Mouse (Mus musculus): ENCODE measurements at regions not wholly inside any gene's neighbourhood (a gene's known extent, or its start where the extent isn't known, plus 50 kb on each side); places are given as distances from the start of the nearest gene placed in this dataset.

DNA sequence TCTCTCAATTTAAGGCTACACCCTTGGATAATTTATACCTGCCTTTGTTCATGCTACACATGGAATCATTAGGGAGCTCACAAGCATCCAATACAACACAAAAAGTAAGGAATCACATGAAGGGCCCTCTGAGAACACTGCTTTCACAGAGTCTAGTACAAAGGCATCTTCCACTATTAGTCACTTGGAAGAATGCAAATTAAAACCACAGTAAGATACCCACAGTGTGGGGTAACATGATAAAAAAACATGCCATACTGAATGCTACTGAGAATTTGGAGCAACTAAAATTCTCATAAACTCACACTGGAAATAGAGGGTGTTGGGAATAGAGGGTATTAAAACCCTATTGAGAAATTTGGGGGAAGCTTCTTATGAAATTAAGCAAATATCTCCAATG is 197.6 kb upstream of the Tent5a start:
- no peak for DNase-seq (ENCODE audit: low spot score in 2 of 2)

DNA sequence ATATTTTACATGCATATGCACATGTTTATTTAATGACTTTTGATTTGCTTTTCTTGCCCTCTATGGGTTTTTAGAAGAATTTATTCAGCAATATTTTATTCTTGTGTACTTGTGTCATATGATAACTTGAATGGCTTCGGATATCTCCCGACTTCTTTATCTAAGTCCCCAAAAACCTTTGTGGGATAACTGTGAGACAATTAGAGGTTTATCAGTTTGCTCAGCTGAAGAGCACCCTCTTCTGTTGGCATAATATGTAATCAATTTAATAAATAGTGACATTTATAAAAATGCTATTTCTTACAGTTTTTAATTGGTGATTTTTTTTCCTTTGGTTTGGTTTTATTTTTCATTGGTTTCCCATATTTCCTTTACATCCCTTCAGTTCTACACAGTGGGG is 194.2 kb upstream of the Tent5a start:
- DNase-seq (ENCODE audit: low spot score in 2 of 2), result no peak

- DNase-seq (ENCODE audit: low spot score in 2 of 2), result no peak
These were observed 193.8 kb upstream of the Tent5a start for GRCm38 (mm10) chr9:85520941-85521340.

DNA sequence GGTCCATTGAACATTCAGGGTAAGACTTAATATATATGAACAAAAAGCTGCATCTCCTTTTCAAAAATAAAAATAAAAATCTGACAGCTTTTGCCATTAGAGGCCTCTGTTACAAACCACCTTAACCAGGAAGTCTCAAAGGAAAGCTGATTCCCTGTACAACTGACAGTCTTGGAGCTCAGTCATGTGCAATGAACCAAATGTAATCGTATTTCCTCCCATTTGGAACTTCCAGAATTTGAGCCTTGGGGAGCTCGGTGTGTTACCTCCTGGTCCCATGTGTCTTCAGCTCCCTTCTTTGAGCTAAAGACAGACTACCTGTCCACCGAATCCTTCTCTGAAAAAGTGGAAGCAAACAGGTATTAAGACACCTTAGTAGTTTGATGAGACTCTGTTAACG is 171.9 kb upstream of the Tent5a start:
- DNase-seq (ENCODE audit: low spot score in 2 of 2), result no peak

DNA sequence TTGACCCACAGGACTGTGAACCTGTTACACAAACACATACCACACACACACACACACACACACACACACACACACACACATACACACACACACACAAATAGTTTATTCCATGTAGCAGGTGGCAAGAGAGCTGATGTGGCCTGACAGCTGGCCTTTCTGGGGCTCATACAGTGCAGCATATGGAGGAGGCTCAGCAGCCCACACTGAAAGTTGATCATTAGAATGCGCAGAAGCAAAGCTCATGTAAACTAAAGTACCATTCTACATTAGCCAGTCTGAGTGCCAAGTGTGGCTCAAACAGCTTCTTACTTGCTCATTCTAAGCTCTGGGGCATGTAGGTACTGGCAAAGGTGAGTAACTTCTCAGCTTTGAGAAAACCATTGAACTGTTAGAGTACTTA is 170.2 kb upstream of the Tent5a start:
- no peak for DNase-seq (ENCODE audit: low spot score in 2 of 2)

DNA sequence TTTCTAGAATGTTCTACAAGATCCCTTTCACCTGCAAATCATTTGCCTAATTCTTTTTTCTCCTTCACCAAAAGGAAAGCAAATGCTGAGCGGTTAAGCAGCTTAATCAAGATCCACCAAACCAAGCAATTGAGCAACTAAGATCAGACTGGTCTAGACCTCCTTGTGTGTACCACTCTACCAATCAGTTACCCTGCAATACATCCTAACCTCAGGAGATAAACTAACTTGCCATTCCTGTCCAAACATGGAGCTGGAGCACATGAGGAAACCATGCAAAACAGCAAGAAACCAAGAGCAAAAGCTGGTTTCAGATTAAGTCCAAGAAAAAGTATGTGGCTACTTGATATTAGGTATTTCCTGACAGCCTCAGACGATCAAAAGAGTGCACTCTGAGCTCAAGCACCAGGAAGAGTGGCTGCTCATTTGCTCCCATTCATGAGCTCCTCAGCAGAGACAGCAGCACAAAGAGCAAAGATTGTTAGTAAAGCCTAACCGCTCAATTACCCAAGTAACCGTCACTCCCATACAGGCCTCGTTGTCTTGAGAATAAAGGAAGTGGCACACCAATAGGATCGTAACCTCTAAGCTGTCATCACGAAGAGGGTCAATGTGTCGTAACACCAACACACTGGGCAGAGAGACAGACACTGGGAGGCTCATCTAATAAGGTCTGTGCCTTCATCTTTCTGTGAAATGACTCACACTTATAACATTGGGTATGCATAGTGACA is 169.5 kb upstream of the Tent5a start:
- DNase-seq (ENCODE audit: low spot score in 2 of 2), result no peak

DNA sequence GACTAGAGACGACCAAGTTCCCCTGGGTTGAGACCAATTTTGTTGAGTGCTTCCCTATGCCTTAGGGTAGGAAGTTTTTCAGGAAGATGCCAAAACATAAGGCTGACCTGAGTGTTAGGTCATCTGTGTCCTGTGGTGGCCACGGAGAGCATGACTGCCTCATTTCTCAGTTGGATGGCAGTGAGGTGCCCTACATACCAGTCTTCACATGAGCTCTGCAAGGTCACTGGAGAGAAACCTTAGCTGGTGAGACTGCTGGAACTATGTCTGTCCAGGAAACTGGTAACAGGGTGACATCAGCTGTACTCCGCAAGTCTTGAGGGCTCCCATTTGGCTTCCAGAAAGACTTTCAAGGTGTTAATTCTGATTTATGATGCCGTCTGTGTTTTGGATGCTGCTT is 167.9 kb upstream of the Tent5a start:
- no peak for DNase-seq (ENCODE audit: low spot score in 2 of 2)

DNA sequence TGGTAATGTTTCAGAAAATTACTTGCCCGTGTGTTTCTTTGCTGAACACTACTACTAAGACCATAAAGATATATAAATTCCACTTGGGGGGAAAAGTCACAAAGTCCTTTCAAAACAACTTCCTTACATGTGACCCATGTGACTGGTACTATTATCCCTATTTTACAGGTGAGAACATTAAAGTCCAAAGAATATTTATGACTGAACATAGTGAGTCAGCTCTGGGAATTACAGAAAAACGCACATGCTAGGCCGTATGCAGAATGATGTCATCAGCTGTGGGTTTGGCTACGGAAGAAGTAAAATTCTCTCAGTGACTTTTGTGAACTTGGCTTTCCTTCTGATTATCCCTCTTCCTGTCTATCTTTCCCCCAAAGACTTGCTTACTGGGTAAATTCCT is 166.6 kb upstream of the Tent5a start:
- DNase-seq (ENCODE audit: low spot score in 2 of 2), result no peak

- no peak for DNase-seq (ENCODE audit: low spot score in 2 of 2)
These were observed 163.2 kb upstream of the Tent5a start for GRCm38 (mm10) chr9:85490367-85490766.

DNA sequence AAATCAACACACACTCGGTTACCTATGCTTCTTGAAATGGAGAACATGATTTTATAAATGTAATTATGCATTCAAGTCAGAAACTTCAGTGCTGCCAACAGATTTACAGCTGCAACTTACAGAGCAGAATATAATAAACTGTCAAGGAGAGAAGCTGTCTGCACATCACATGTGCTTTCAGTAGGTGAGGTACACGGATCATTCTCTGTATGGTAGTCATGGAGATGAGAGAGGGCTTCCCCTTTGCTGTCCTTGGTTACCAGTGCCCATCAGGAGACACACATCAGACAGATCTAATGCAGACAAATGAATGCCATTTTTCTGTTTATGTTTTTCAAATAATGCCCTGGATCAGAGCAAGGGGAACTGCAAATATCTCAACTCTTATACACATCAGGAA is 160.8 kb upstream of the Tent5a start:
- DNase-seq (ENCODE audit: low spot score in 2 of 2), result no peak

DNA sequence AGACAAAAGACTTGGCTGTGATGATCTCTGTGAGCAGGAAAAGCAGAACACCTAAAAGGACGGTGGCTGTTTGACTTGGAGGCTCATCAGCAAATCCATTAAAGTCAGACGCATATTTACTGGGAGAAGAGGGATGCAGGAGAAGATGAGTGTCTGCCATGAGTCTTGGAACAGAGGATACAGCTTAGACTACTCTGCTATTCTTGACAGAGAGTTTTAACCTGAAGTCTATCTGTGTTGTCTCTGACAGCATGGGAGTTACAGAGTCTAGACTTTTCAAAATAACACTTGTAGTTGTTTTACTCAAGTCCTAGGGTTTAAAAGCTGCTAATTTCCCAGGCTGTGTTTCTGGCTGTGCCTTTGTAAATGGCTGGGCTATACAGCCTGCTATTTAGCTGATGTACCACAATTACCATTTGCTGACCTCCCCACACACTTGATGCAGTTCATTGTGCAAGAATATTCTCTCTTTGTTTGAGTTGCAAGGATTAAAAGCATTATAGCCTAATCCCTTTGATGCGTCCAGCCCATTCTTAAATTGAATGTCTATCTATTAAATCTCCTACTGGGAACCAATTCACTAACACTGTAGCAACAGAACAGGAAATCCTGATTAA is 160.0 kb upstream of the Tent5a start:
- DNase-seq (ENCODE audit: low spot score in 2 of 2), result no peak

DNA sequence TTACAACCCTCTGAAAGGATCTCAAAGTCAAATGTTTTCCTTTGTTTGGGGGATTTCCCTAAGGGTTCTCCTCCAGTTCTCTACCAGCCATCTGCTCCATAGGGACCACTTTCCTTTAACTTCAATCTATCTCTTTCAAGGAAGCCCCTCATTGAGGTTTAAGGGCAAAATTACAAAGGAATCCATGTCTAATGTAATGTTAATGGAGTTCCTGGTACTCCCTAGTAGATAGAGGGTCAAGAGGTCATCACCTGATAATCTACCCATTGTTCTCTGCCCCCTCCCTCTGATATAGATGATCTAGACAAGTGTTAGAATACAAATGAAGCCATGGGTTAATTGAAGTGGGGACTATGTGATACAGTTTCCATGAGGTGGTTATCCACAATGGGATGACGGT is 158.6 kb upstream of the Tent5a start:
- no peak for DNase-seq (ENCODE audit: low spot score in 2 of 2)

- DNase-seq (ENCODE audit: low spot score in 2 of 2), result no peak
These were observed 156.1 kb upstream of the Tent5a start for GRCm38 (mm10) chr9:85483248-85483647.

DNA sequence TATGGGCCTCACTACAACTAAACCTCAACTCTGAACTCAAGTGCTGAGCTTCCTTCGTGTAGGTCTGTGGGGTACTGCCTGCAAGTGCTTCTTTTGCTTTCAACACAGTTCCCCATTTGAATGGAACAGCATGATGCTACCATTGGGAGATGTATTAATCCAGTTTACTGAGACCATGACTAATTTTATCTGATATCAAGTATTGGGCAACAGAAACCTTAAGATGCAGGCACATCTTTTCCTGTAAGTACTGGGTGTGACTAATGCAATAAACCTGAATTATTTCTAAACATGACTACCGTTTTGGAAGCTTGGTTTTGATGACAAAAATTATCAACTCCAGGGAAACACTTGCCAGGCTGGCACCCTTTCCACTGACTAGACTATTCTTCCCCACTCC is 153.4 kb upstream of the Tent5a start:
- no peak for DNase-seq (ENCODE audit: low spot score in 2 of 2)

GRCm38 (mm10) chr9:85475214-85475613 is 148.1 kb upstream of the Tent5a start:
- no peak for DNase-seq (ENCODE audit: low spot score in 2 of 2)

DNA sequence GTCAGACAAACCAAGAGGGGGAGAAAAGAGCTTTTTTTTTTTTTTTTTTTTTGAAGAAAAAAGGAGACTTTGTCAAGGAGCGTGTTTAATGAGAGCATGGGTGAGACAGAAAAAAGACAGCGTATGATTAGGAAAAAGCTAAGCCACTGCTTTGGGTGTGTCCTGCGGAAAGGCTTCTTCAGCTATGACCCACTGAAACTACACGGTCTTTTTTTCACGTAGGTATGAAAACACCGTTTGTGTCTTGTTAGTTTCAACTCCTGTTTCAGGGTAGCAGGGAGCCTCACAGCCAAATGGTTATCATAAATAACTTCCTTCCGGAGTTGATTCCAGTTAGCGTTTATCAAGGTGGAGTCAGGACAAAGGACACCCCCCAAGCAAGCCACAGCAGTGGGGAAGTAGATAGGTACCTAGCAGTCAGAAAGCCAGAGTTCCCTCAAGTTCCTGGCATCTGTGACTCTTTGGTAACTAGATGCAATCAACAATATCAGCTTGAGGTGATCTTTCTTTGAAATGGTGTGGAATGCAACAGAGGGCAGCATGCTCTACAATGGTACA is 143.2 kb upstream of the Tent5a start:
- no peak for DNase-seq (ENCODE audit: low spot score in 2 of 2)

DNA sequence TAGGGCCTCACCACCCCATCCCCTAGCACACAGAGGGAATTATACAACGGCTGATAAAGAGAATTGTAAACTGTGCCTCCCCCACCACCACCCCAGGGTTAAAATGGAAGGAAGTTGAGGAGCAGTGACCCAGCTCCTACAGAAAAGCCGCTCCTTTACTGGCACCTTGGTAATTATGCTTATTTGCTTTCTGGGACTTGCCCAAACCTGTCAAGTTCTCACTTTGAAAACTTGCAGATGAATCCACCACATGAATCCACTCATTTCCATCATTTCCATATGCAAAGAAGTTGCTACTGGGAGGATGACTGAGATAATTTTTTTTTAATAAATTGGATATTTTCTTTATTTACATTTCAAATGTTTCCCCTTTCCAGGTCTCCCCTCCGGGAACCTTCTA is 142.1 kb upstream of the Tent5a start:
- no peak for DNase-seq (ENCODE audit: low spot score in 2 of 2)

DNA sequence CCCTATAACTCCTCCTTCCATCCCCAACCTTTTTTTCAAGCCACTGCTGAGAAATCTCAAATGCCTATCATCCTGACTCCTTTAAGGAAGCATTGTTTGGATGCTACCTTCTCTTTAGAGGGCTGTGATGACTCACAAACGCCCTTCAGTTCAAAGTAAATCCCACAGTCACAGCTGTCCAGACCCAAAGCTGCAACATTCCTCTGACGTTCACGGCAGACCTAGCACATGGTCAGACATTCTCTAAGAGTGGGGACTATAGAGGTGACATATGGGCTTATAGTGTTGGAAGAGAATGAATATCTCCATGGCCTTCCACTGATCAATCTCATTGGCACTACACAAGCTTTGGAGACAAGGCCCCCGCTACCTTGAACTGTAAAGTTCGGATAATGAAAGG is 139.5 kb upstream of the Tent5a start:
- no peak for DNase-seq (ENCODE audit: low spot score in 2 of 2)

GRCm38 (mm10) chr9:85459062-85459805 is 132.1 kb upstream of the Tent5a start:
- DNase-seq (ENCODE audit: low spot score in 2 of 2), result no peak

- DNase-seq (ENCODE audit: low spot score in 2 of 2), result no peak
These were observed 131.2 kb upstream of the Tent5a start for GRCm38 (mm10) chr9:85458356-85458755.

DNA sequence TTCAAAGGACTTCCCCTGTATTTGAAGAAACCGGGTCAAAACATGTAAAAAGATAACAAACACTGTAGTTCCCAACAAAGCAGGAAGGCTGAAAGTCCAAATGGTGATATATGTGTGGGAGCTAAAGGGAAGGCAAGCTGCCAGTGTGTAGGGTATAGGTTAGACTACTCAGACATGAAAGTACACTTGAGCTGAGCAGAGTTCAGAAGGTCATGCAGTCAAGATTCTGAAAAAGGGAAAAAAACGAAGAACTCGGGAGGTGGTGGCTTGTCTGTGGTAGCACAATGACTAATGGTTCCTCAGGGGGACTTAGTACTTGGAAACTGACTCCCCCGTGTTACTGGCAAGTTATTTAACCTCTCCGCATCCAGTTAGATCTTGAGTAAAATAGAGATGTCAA is 130.3 kb upstream of the Tent5a start:
- DNase-seq (ENCODE audit: low spot score in 2 of 2), result no peak

DNA sequence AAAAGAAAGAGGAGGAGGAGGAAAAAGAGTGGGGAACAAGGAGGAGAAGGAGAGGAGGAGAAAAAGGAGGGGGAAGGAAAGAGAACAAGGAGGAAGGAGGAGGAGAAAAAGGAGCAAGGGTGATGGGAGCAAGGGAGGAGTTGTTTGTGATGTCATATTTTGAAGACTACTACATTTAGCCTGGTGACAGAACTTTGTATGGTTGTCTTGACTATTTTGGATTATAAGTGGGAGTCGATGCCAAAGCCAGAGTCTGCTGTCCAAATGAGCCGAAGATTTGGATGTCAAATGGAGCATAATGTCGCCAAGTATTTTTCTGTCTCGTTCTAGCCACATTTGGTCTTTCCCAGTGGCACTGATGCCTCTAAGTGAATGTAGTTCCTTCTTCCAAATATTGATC is 128.2 kb upstream of the Tent5a start:
- no peak for DNase-seq (ENCODE audit: low spot score in 2 of 2)
